Mouse (Mus musculus): ENCODE measurements around the gene Synj1. TPM values are rescaled to one million over a fixed set of nuclear protein-coding genes. Genes with fewer than 3 reads are reported as not detected.

Synj1 gene
- polyA plus RNA-seq, 1 experiment from 2014 or later = 13.5 TPM

- no peak overlapping the region for H3K4me3 ChIP-seq (replicated peaks)
- H3K9me3 ChIP-seq (replicated peaks) = no peaks in the 10 kb centered on the region
- H3K27me3 ChIP-seq = no peaks in the 10 kb centered on the region; the same call in 1 of the 2 replicates
- no peaks in the 10 kb centered on the region for H3K4me1 ChIP-seq
- H3K4me2 ChIP-seq (replicated peaks) = no peak overlapping the region
- ATAC-seq (ENCODE audit: insufficient number of reproducible peaks, low FRiP score, low TSS enrichment, low read depth) = no peak
- H3K9ac ChIP-seq = no peak overlapping the region
- 91% methylated on average over 13 of the region's 13 CpGs for WGBS
- no peak overlapping the region for H3K27ac ChIP-seq (replicated peaks)
- H3K36me3 ChIP-seq = no peaks in the 10 kb centered on the region
Observed at GRCm38 (mm10) chr16:90911766-90912165, 99.3 kb downstream of the Synj1 start.

DNA sequence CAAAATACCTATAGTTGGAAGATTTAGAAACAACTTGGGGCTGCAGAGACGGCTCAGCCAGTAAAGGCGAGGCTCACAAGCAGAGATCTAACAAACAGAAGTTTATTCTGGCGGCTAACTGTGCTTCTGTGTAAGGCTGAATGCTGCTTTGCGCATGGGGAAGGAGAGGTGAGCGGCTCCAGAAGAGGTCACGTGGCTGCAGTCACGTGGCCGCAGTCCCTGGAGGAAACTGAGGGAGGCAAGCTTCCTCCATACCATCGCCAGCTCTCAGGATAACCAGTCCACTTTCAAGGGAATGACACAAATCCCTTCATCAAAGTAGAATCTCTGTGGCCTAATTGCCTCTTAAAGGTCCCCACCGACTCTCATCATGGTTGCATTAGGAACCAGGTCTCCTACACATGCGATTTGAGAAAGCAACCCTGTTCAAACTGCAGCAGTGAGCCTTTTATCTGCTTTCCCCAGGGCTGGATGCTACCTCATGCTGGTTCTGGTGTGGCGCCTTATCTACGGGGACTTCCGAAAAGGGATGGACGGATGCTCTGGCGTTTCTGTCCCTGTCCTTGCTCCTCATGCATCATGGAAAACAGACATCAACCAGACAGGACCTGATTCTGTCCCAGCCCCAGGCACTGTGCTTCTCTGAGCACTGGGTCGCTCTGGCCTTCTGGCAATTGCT, 100.1 kb downstream of the Synj1 start:
- no peak for ATAC-seq (ENCODE audit: insufficient number of reproducible peaks, low FRiP score, low TSS enrichment, low read depth)
- Histone ChIP-seq H3K9ac (no peak overlapping the region), H3K36me3 (no peaks in the 10 kb centered on the region), H3K4me3 (replicated peaks) (no peak overlapping the region), H3K9me3 (replicated peaks) (no peaks in the 10 kb centered on the region), H3K27me3 (no peaks in the 10 kb centered on the region), H3K4me2 (replicated peaks) (no peak overlapping the region), H3K4me1 (no peaks in the 10 kb centered on the region), H3K27ac (replicated peaks) (no peak overlapping the region)
- WGBS = 73% methylated on average over 17 of the region's 17 CpGs

DNA sequence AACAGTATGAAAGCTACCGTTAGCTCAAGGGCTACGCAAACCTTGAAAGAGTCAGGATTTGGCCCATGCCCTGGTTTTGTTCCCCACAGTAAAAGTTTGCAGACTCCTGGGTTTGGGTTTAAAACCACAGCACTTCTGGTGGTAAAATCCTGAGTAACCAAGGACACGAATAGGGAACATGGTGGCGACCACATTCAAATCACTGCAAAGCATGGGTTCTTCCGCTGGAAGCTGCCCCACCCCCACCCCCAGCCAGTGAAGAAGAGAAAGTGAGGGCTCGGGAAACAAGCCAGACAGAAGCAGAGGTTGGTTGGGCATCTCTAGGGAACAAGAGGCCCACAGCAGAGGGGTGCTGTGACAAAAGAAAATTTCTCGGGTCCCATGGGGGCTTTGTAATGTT, 103.9 kb downstream of the Synj1 start:
- no peak overlapping the region for H3K9ac ChIP-seq
- H3K27me3 ChIP-seq = 0 out of 2 replicates have a peak, but pooled peaks cover 2% of the 10 kb centered on the region
- H3K36me3 ChIP-seq = no peaks in the 10 kb centered on the region
- H3K4me2 ChIP-seq (replicated peaks) = no peak overlapping the region
- H3K9me3 ChIP-seq (replicated peaks) = no peaks in the 10 kb centered on the region
- ATAC-seq (ENCODE audit: insufficient number of reproducible peaks, low FRiP score, low TSS enrichment, low read depth) = no peak
- no peak overlapping the region for H3K4me3 ChIP-seq (replicated peaks)
- no peak overlapping the region for H3K27ac ChIP-seq (replicated peaks)
- 0 out of 2 replicates have a peak, but pooled peaks cover 3% of the 10 kb centered on the region for H3K4me1 ChIP-seq
- 62% methylated on average over 7 of the region's 7 CpGs for WGBS

GRCm38 (mm10) chr16:90903300-90903699, 107.8 kb downstream of the Synj1 start:
- Histone ChIP-seq H3K36me3 (no peaks in the 10 kb centered on the region), H3K27ac (replicated peaks) (no peak overlapping the region), H3K4me3 (replicated peaks) (no peak overlapping the region), H3K9ac (no peak overlapping the region), H3K27me3 (0 out of 2 replicates have a peak, but pooled peaks cover 2% of the 10 kb centered on the region), H3K4me1 (peaks cover 3% of the 10 kb centered on the region; the same call in 1 of the 2 replicates), H3K4me2 (replicated peaks) (no peak overlapping the region), H3K9me3 (replicated peaks) (no peaks in the 10 kb centered on the region)
- no peak for ATAC-seq (ENCODE audit: insufficient number of reproducible peaks, low FRiP score, low TSS enrichment, low read depth)
- 20% methylated on average over 5 of the region's 5 CpGs for WGBS

DNA sequence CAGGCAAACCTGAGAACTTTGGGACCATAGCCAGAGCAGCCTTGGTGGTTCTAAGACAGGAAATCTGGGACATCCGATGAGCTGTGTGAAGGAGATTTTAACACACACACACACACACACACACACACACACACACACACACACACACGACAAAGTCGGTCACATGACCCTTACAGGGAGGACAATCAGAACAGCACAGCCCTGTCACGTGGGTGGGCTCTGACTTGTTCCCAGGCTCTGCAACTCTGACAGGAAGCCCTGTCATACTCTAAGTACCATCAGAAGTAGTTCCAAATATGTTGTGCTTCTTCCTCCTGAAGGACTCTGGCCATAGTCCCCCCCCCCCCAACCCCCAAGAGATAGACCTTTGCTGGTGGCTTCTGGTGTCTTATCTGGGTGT, 109.7 kb downstream of the Synj1 start:
- no peak for ATAC-seq (ENCODE audit: insufficient number of reproducible peaks, low FRiP score, low TSS enrichment, low read depth)
- H3K9ac ChIP-seq = no peak overlapping the region
- H3K36me3 ChIP-seq = no peaks in the 10 kb centered on the region
- H3K4me3 ChIP-seq (replicated peaks) = no peak overlapping the region
- H3K27me3 ChIP-seq = 0 out of 2 replicates have a peak, but pooled peaks cover 2% of the 10 kb centered on the region
- H3K4me2 ChIP-seq (replicated peaks) = no peak overlapping the region
- H3K4me1 ChIP-seq = peaks cover 3% of the 10 kb centered on the region; the same call in 1 of the 2 replicates
- H3K9me3 ChIP-seq (replicated peaks) = no peaks in the 10 kb centered on the region
- H3K27ac ChIP-seq (replicated peaks) = no peak overlapping the region; the same call in 1 of the 2 replicates
- WGBS = 69% methylated on average over 4 of the region's 4 CpGs

DNA sequence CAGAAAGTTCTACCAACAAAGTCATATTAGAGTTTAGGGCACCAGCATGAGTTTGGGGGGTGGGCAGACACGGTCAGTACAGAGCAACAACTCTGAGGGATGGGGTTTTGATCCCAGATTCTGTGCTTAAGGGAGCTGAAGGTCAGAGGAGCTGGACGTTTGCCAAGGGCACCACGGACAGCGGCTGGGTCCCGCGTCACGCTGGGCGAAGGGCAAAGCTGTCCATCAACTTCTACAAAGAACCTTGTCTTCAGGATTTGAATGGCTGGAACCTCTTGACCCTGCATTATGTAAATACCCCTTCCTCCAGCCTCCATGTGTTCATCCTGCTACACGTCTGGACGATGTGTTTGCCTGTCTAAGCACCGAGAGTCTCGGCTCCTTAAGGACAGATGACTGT, 111.6 kb downstream of the Synj1 start:
- Histone ChIP-seq H3K27me3 (0 out of 2 replicates have a peak, but pooled peaks cover 2% of the 10 kb centered on the region), H3K27ac (replicated peaks) (no peak overlapping the region), H3K4me3 (replicated peaks) (no peak overlapping the region), H3K9me3 (replicated peaks) (no peaks in the 10 kb centered on the region), H3K36me3 (no peaks in the 10 kb centered on the region), H3K4me1 (peaks cover 3% of the 10 kb centered on the region; the same call in 1 of the 2 replicates), H3K4me2 (replicated peaks) (no peak overlapping the region), H3K9ac (no peak overlapping the region)
- WGBS = 62% methylated on average over 12 of the region's 12 CpGs
- ATAC-seq (ENCODE audit: insufficient number of reproducible peaks, low FRiP score, low TSS enrichment, low read depth) = no peak

DNA sequence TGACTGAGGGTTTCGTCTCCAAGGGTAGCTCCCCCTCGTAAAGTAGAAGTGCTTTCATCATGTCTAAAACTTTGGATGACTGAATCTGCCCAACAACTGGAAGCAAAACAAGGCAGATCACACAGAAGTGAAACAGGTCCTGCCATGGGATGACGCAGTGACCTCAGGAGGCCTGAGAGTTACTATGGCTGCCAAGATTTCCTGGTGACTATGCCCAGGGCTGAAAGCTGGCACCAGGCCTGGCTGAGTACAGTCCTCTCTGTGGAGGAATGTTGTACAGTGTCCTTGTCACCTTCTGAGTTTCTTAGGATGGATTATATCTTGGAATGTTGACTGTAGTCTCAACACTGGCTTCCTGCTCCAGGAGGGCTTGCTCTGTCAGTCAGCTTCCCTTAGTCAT, 113.5 kb downstream of the Synj1 start:
- Histone ChIP-seq H3K27ac (replicated peaks) (no peak overlapping the region), H3K9ac (no peak overlapping the region), H3K4me2 (replicated peaks) (no peak overlapping the region), H3K9me3 (replicated peaks) (no peaks in the 10 kb centered on the region), H3K36me3 (no peaks in the 10 kb centered on the region), H3K4me1 (peaks cover 4% of the 10 kb centered on the region), H3K27me3 (0 out of 2 replicates have a peak, but pooled peaks cover 2% of the 10 kb centered on the region), H3K4me3 (replicated peaks) (no peak overlapping the region)
- ATAC-seq (ENCODE audit: insufficient number of reproducible peaks, low FRiP score, low TSS enrichment, low read depth) = no peak
- WGBS = 88% methylated on average over 3 of the region's 3 CpGs

DNA sequence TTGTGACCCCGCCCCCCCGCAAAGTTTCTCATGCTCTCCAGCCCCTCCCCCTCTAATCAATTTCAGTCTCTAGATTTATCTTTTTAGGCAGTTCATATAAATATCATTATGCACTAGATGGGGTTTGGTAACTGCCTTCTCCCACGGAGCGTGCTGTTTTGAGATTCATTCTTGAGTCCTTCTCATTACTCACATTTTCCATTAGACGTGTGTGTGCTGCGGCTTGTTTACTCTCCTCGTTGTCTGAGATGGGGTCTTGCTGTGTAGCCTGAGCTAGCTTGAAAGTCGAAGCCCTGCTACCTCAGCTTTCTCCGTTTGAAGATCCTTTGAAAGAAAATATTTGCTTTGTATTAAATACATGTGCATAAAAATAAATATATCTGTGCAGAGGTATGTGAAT, 117.3 kb downstream of the Synj1 start:
- Histone ChIP-seq H3K4me1 (peaks cover 7% of the 10 kb centered on the region), H3K9me3 (replicated peaks) (no peaks in the 10 kb centered on the region), H3K27me3 (0 out of 2 replicates have a peak, but pooled peaks cover 2% of the 10 kb centered on the region), H3K27ac (replicated peaks) (no peak overlapping the region), H3K9ac (no peak overlapping the region), H3K36me3 (no peaks in the 10 kb centered on the region), H3K4me3 (replicated peaks) (no peak overlapping the region), H3K4me2 (replicated peaks) (no peak overlapping the region)
- ATAC-seq (ENCODE audit: insufficient number of reproducible peaks, low FRiP score, low TSS enrichment, low read depth) = no peak
- 48% methylated on average over 9 of the region's 9 CpGs for WGBS

DNA sequence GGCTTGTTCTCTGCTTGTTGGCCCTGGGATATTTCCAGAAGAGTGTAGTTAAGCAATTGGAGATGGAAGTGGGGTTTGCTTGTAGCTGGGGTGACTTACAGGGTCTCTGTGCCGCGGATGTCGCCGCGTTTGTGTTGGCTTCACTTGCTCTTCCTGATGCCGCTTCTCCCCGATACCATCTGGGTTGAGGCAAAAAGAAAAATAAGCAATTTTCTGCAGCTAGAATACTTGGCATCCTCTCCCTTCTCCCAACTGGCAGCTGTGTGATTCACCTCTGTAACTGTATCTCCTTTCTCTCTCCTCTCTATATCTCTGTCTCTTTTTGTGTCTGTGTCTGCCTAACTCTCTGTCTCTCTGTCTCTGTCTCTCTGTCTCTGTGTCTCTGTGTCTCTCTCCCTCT, 118.1 kb downstream of the Synj1 start:
- Histone ChIP-seq H3K36me3 (no peaks in the 10 kb centered on the region), H3K9me3 (replicated peaks) (no peaks in the 10 kb centered on the region), H3K4me3 (replicated peaks) (no peak overlapping the region), H3K4me2 (replicated peaks) (no peak overlapping the region), H3K4me1 (peaks cover 7% of the 10 kb centered on the region), H3K9ac (no peak overlapping the region), H3K27me3 (0 out of 2 replicates have a peak, but pooled peaks cover 2% of the 10 kb centered on the region), H3K27ac (replicated peaks) (no peak overlapping the region)
- ATAC-seq (ENCODE audit: insufficient number of reproducible peaks, low FRiP score, low TSS enrichment, low read depth) = no peak
- 46% methylated on average over 7 of the region's 7 CpGs for WGBS

DNA sequence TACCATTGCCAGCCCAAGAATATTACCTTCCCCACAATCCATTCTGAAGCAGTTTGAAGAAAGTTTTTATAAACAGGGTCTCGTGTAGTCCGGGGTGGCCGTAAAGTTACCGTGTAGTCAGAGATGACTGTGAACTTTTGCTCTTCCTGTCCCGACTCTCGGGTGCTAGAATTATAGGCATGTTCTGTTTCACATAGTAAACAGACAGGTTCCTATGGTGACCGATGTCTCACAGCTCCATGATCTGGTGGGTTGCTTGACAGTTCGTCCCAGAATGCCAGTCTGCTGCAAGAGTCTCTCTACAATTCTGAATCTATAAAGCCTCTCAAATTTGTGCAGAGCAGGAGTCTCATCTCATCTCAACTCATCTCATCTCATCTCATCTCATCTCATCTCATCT, 119.0 kb downstream of the Synj1 start:
- 0 out of 2 replicates have a peak, but pooled peaks cover 2% of the 10 kb centered on the region for H3K27me3 ChIP-seq
- H3K4me3 ChIP-seq (replicated peaks) = no peak overlapping the region
- no peak overlapping the region for H3K4me2 ChIP-seq (replicated peaks)
- ATAC-seq (ENCODE audit: insufficient number of reproducible peaks, low FRiP score, low TSS enrichment, low read depth) = no peak
- no peaks in the 10 kb centered on the region for H3K9me3 ChIP-seq (replicated peaks)
- no peaks in the 10 kb centered on the region for H3K36me3 ChIP-seq
- no peak overlapping the region for H3K9ac ChIP-seq
- 43% methylated on average over 8 of the region's 8 CpGs for WGBS
- H3K4me1 ChIP-seq = peaks cover 7% of the 10 kb centered on the region
- no peak overlapping the region for H3K27ac ChIP-seq (replicated peaks)

- H3K4me1 ChIP-seq = peaks cover 8% of the 10 kb centered on the region
- H3K4me2 ChIP-seq (replicated peaks) = no peak overlapping the region
- no peaks in the 10 kb centered on the region for H3K9me3 ChIP-seq (replicated peaks)
- ATAC-seq (ENCODE audit: insufficient number of reproducible peaks, low FRiP score, low TSS enrichment, low read depth) = no peak
- no peak overlapping the region for H3K9ac ChIP-seq
- 0 out of 2 replicates have a peak, but pooled peaks cover 2% of the 10 kb centered on the region for H3K27me3 ChIP-seq
- H3K4me3 ChIP-seq (replicated peaks) = no peak overlapping the region
- no peaks in the 10 kb centered on the region for H3K36me3 ChIP-seq
- no peak overlapping the region for H3K27ac ChIP-seq (replicated peaks)
- 54% methylated on average over 14 of the region's 14 CpGs for WGBS
Observed at GRCm38 (mm10) chr16:90891601-90892000, 119.5 kb downstream of the Synj1 start.

- Histone ChIP-seq H3K36me3 (no peaks in the 10 kb centered on the region), H3K4me3 (replicated peaks) (no peak overlapping the region), H3K4me2 (replicated peaks) (no peak overlapping the region), H3K27me3 (0 out of 2 replicates have a peak, but pooled peaks cover 2% of the 10 kb centered on the region), H3K9me3 (replicated peaks) (no peaks in the 10 kb centered on the region), H3K27ac (replicated peaks) (no peak overlapping the region), H3K4me1 (peaks cover 16% of the 10 kb centered on the region), H3K9ac (no peak overlapping the region)
- WGBS = 83% methylated on average over 9 of the region's 9 CpGs
- no peak for ATAC-seq (ENCODE audit: insufficient number of reproducible peaks, low FRiP score, low TSS enrichment, low read depth)
Observed at GRCm38 (mm10) chr16:90890683-90891082, 120.4 kb downstream of the Synj1 start.
